Mouse (Mus musculus) hindbrain, embryonic 14.5 days (tissue): ENCODE results near the gene Gm18336. TPM values are rescaled to one million over a fixed set of nuclear protein-coding genes. Genes with fewer than 3 reads are reported as not detected.
"Not testable (repeated sequence)": the region's sequence is repeated elsewhere in the genome, so short reads cannot be mapped to it uniquely, and the experiment has no call there.

Source experiments
- ATAC-seq: fragments of 200-750 bp; cut with Nextera tagmentation; 2 replicates; pipeline ENCODE4 v1.8.0; 2017; ENCODE audit warnings: moderate number of reproducible peaks, mild to moderate bottlenecking, moderate TSS enrichment, moderate library complexity; ENCODE audit not compliant: low FRiP score
- DNase-seq: peaks from one replicate; pipeline ENCODE4 v3.0.0-alpha.2; 2015; ENCODE audit warnings: low spot score
- H3K27ac ChIP-seq: fragments of 300-500 bp; sonication (generic); 2 replicates; pipeline ENCODE4 v1.5.1; 2014; ENCODE audit warnings: mild to moderate bottlenecking, moderate library complexity
- H3K27me3 ChIP-seq: fragments of 300-500 bp; sonication (generic); 2 replicates; pipeline ENCODE4 v1.6.1; 2014; ENCODE audit warnings: mild to moderate bottlenecking, low read length, mixed read lengths; ENCODE audit not compliant: control insufficient read depth, insufficient read depth
- H3K36me3 ChIP-seq: fragments of 300-500 bp; sonication (generic); replicated peaks from 2 replicates; pipeline ENCODE4 v1.6.1; 2014; ENCODE audit not compliant: control insufficient read depth, insufficient read depth
- H3K4me1 ChIP-seq: fragments of 300-500 bp; sonication (generic); replicated peaks from 2 replicates; pipeline ENCODE4 v1.6.1; 2014; ENCODE audit warnings: antibody characterized with exemption, low read length, mixed read lengths; ENCODE audit not compliant: control insufficient read depth, insufficient read depth
- H3K4me2 ChIP-seq: fragments of 300-500 bp; sonication (generic); replicated peaks from 2 replicates; pipeline ENCODE4 v1.6.1; 2014; ENCODE audit warnings: mild to moderate bottlenecking, moderate library complexity
- H3K4me3 ChIP-seq: fragments of 300-500 bp; sonication (generic); replicated peaks from 2 replicates; pipeline ENCODE4 v1.5.1; 2014; ENCODE audit warnings: mild to moderate bottlenecking, low read length
- H3K9ac ChIP-seq: fragments of 300-500 bp; sonication (generic); 2 replicates; pipeline ENCODE4 v1.6.1; 2014
- H3K9me3 ChIP-seq: fragments of 300-500 bp; sonication (generic); 2 replicates; pipeline ENCODE4 v1.6.1; 2016; ENCODE audit warnings: low read length; ENCODE audit not compliant: control insufficient read depth
- WGBS: fragments of 180-500 bp; shearing (Covaris S2); extraction: QIAGEN DNeasy Blood & Tissue Kit; methylation state at CpG from one replicate; pipeline ENCODE4 v1.1.7; 2014; 5-methylcytosine and 5-hydroxymethylcytosine counted together
- polyA plus RNA-seq: library from polyadenylated mRNA; unstranded; fragments of >200 nt; fragmentation: Nextera tagmentation; extraction: Ambion mirVana; gene quantifications from 2 replicates; pipeline ENCODE4 v1.2.1, GENCODE M21; 2014

Gm18336 gene
- polyA plus RNA-seq = not detected in 2 replicates

- WGBS = 69% methylated on average over 1 of the region's 2 CpGs
- DNase-seq = not testable (repeated sequence)
Measured at GRCm38 (mm10) chrX:73398636-73399035, at the start of gene Gm18336. Gene Gm18336 (minus strand): TSS chrX:73398736.

DNA sequence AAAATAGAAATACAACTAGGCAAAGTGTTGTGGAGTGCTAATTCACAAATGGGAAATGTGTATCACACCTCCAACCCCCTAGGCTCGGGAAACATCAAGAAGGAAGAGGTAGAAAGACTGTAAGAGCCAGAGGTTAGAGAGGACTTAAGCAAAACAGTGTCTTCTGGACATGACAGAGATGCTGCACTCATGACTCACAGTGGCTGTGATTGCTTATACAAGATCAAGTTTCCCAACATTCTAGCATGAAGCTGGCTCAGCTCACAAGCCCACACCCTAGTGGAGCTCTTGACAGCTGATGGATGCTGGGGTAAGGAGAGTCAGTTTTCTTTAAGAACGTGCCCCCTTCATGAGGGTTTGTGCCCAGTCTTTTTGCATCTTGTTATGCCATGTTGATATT is 42.9 kb upstream of the Gm18336 start:
- no peak overlapping the region for H3K4me3 ChIP-seq
- H3K4me1 ChIP-seq = no peaks in the 10 kb centered on the region
- H3K36me3 ChIP-seq = peaks cover 19% of the 10 kb centered on the region
- no peak overlapping the region for H3K4me2 ChIP-seq
- DNase-seq = no peak
- no peak overlapping the region for H3K9ac ChIP-seq
- no peaks in the 10 kb centered on the region for H3K9me3 ChIP-seq
- no peak overlapping the region for H3K27ac ChIP-seq
- no peak for ATAC-seq
- H3K27me3 ChIP-seq = no peaks in the 10 kb centered on the region
- WGBS = 72% methylated on average over 2 of the region's 2 CpGs

More at GRCm38 (mm10) chrX:73398636-73399035, at the start of gene Gm18336:
- H3K4me3 ChIP-seq, H3K27me3 ChIP-seq, H3K27ac ChIP-seq, H3K4me1 ChIP-seq, ATAC-seq, H3K36me3 ChIP-seq, H3K4me2 ChIP-seq, H3K9me3 ChIP-seq, H3K9ac ChIP-seq: not testable (repeated sequence)

DNA sequence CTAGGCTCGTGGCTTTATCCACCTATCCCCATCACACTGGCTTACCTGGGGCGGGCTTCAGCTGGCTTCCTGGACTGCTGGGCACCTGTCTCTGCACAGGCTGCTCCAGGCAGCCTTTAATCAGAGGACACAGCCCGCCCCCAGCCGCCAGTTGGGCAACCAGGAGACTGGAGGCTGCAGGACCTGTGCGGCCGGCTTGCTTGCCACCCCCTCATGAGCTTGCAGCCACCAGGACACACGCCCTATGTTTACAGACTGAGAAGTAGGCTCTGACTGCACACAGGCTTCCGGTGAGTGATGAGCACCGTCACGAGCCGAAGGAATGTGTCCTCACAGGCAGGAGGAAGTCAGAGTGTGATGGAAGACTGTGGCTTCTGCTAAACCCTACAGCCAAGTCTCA is 36.7 kb upstream of the Gm18336 start, which contains the start of gene Trex2:
Trex2 (minus strand) TSS at position 93 of the 400 bp plus-strand sequence.
- no peak within 1 kb of the TSS for H3K9ac ChIP-seq
- DNase-seq = no peak
- H3K4me2 ChIP-seq = no peak within 1 kb of the TSS
- H3K27me3 ChIP-seq = no peaks in the 10 kb centered on the region
- ATAC-seq = no peak
- peaks cover 12% of the 10 kb centered on the region; the same call in 1 of the 2 replicates for H3K36me3 ChIP-seq
- H3K4me1 ChIP-seq = no peaks in the 10 kb centered on the region
- H3K27ac ChIP-seq = no peak within 1 kb of the TSS
- WGBS = 79% methylated on average over 11 of the region's 11 CpGs
- H3K9me3 ChIP-seq = no peaks in the 10 kb centered on the region
- H3K4me3 ChIP-seq = no peak within 1 kb of the TSS

DNA sequence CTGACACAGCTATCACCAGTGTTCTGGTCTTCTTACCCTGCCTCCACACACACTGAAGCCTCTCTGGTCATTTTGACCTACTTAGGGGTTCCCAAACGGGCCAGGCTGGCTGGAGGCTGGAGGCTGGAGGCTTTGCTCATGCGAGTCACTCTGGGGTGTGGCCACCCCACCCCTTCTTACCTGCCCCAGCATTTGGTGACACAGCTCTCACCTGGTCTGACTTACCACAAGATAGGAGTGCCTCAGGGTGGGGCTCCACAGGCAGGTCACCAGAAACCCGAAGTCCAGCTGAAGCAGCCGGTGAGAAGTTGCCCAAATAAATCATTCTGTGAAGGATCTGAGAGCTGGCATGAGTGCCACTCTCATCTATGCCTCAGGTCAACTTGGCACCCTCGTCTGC is 34.3 kb upstream of the Gm18336 start:
- H3K9me3 ChIP-seq = no peaks in the 10 kb centered on the region
- H3K27me3 ChIP-seq = no peaks in the 10 kb centered on the region
- DNase-seq (no peak), ATAC-seq (no peak)
- 81% methylated on average over 5 of the region's 5 CpGs for WGBS
- no peak overlapping the region for H3K4me3 ChIP-seq
- peaks cover 8% of the 10 kb centered on the region; the same call in 1 of the 2 replicates for H3K36me3 ChIP-seq
- H3K9ac ChIP-seq = no peak overlapping the region
- no peak overlapping the region for H3K27ac ChIP-seq
- H3K4me1 ChIP-seq = no peaks in the 10 kb centered on the region
- no peak overlapping the region for H3K4me2 ChIP-seq

- no peak overlapping the region for H3K4me3 ChIP-seq
- no peaks in the 10 kb centered on the region for H3K4me1 ChIP-seq
- no peaks in the 10 kb centered on the region for H3K36me3 ChIP-seq
- no peak overlapping the region for H3K27ac ChIP-seq
- no peak for ATAC-seq
- no peak overlapping the region for H3K9ac ChIP-seq
- WGBS = 83% methylated on average over 2 of the region's 2 CpGs
- H3K9me3 ChIP-seq = no peaks in the 10 kb centered on the region
- no peak for DNase-seq
- H3K27me3 ChIP-seq = no peaks in the 10 kb centered on the region
- no peak overlapping the region for H3K4me2 ChIP-seq
Measured at GRCm38 (mm10) chrX:73430036-73430435, 31.5 kb upstream of the Gm18336 start.

DNA sequence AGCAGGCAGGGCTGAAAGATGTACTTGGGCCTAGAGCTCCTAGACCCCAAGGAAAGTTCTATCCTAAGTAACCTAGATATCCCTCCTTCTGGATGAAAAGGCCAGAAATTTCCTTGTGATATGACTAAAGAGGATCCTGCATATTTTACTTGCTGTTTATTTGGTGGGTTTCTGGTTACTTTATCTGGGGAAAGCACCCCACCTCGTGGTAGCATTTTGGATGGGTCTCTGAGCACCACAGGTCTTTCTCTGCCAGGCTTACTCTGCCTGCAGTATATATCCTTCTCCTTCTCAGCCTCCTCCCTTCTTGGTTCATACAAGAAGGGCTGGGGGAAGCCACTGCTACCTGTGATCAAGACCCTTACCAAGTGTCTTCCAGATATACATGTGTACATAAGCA is 14.2 kb upstream of the Gm18336 start:
- Histone ChIP-seq H3K27me3 (no peaks in the 10 kb centered on the region; the same call in 1 of the 2 replicates), H3K9ac (no peak overlapping the region), H3K4me2 (no peak overlapping the region), H3K27ac (no peak overlapping the region), H3K36me3 (no peaks in the 10 kb centered on the region), H3K4me1 (no peaks in the 10 kb centered on the region), H3K9me3 (0 out of 2 replicates have a peak, but pooled peaks cover 5% of the 10 kb centered on the region), H3K4me3 (no peak overlapping the region)
- no peak for ATAC-seq
- 27% methylated on average over 1 of the region's 1 CpGs for WGBS
- no peak for DNase-seq

GRCm38 (mm10) chrX:73410880-73411517 is 12.5 kb upstream of the Gm18336 start, which contains the start of gene Zfp92:
Gene Zfp92 (plus strand): TSS chrX:73411096.
- H3K9me3 ChIP-seq = 0 out of 2 replicates have a peak, but pooled peaks cover 5% of the 10 kb centered on the region
- H3K4me2 ChIP-seq = peak within 1 kb of the TSS; percentile 44
- 17% methylated on average over 20 of the region's 20 CpGs for WGBS
- no peak within 1 kb of the TSS for H3K27ac ChIP-seq
- ATAC-seq (no peak), DNase-seq (no peak)
- peak within 1 kb of the TSS; percentile 34; the same call in 1 of the 2 replicates for H3K9ac ChIP-seq
- no peaks in the 10 kb centered on the region; the same call in 1 of the 2 replicates for H3K27me3 ChIP-seq
- no peaks in the 10 kb centered on the region for H3K36me3 ChIP-seq
- H3K4me3 ChIP-seq = peak within 1 kb of the TSS; percentile 28
- no peaks in the 10 kb centered on the region for H3K4me1 ChIP-seq

- 95% methylated on average over 12 of the region's 12 CpGs for WGBS
- Histone ChIP-seq H3K9me3 (no peaks in the 10 kb centered on the region), H3K4me2 (no peak overlapping the region), H3K27me3 (no peaks in the 10 kb centered on the region), H3K27ac (no peak overlapping the region), H3K4me3 (no peak overlapping the region), H3K36me3 (no peaks in the 10 kb centered on the region), H3K9ac (no peak overlapping the region), H3K4me1 (no peaks in the 10 kb centered on the region)
- DNase-seq = no peak
- ATAC-seq = no peak
Measured at GRCm38 (mm10) chrX:73401616-73402015, 3.1 kb upstream of the Gm18336 start.

GRCm38 (mm10) chrX:73400951-73401350 is 2.4 kb upstream of the Gm18336 start:
- Histone ChIP-seq H3K27ac (no peak overlapping the region), H3K4me1 (no peaks in the 10 kb centered on the region), H3K4me2 (no peak overlapping the region), H3K9ac (no peak overlapping the region), H3K27me3 (no peaks in the 10 kb centered on the region), H3K36me3 (no peaks in the 10 kb centered on the region), H3K9me3 (no peaks in the 10 kb centered on the region), H3K4me3 (no peak overlapping the region)
- DNase-seq = no peak
- no peak for ATAC-seq
- WGBS = 86% methylated on average over 20 of the region's 20 CpGs
